Mouse (Mus musculus) megakaryocyte, embryonic 14.5 days (primary cell): ENCODE data around the gene Gstk1.

ENCODE experiments used
- FLI1 ChIP-seq: IDR thresholded peaks from 2 replicates; pipeline ENCODE4 v1.6.1; 2012; ENCODE audit warnings: low read length, inconsistent platforms, mixed read lengths
- GATA1 ChIP-seq: IDR thresholded peaks from 3 replicates; pipeline ENCODE4 v1.6.1; 2012; ENCODE audit warnings: mixed read lengths, low read length, inconsistent platforms, borderline replicate concordance

DNA sequence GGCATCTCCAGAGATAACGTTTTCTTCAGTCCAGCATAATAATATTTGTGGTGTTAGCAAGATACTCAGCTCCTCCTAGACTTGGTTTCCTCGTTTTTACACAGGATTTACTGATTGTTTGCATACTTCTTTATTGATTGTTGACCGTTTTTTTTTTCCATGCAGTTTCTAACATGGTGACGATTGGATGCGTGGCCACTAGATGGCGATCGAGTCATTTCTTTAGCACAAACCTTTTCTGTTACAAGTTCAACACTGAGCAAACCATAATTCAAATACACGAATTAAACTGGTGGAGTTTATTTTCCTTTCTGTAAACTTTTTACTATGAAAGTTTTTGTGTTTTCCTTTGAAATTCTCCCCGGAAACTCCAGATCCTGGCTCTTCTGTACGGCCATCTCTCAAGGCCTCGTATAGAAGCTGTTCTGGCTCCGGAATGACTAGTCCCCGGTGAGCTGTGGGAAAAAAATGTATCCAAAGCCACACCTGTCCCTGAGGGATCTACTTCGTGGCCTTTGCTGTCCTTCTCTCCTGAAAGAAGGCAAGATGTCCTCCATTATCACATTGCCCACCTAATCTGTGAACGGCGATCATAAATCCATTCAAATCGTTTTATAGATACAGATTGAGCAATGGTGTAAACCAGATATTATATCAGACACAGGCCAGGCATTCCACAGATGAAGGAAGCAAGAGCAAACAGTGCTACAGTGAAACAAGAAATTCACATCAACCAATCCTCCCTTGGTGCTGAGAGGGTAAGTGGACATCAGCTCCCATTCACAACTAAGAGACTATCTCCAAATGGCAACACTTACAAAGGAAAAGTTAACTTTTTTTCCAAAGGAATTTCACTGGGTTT is 18.3 kb upstream of the Gstk1 start:
- TF ChIP-seq GATA1 (no peak), FLI1 (no peak)
